Mouse (Mus musculus) hindbrain, postnatal 0 days (tissue): ENCODE results near the gene Usp40. TPM values are rescaled to one million over a fixed set of nuclear protein-coding genes. Genes with fewer than 3 reads are reported as not detected.

Experiments
- ATAC-seq: fragments of 200-750 bp; cut with Nextera tagmentation; 2 replicates; pipeline ENCODE4 v1.8.0; 2017; ENCODE audit warnings: mild to moderate bottlenecking, moderate TSS enrichment, moderate library complexity
- DNase-seq: peaks from one replicate; pipeline ENCODE4 v3.0.0-alpha.2; 2015; ENCODE audit warnings: low spot score
- H3K27ac ChIP-seq: fragments of 300-500 bp; sonication (generic); 2 replicates; pipeline ENCODE4 v1.5.1; 2014; ENCODE audit warnings: mild to moderate bottlenecking
- H3K27me3 ChIP-seq: fragments of 300-500 bp; sonication (generic); 2 replicates; pipeline ENCODE4 v1.6.1; 2014; ENCODE audit warnings: low read length, mixed read lengths; ENCODE audit not compliant: insufficient read depth
- H3K36me3 ChIP-seq: fragments of 300-500 bp; sonication (generic); 2 replicates; pipeline ENCODE4 v1.6.1; 2014; ENCODE audit warnings: low read length, mixed read lengths; ENCODE audit not compliant: insufficient read depth
- H3K4me1 ChIP-seq: fragments of 300-500 bp; sonication (generic); 2 replicates; pipeline ENCODE4 v1.6.1; 2014; ENCODE audit warnings: antibody characterized with exemption, low read length, mixed read lengths; ENCODE audit not compliant: insufficient read depth
- H3K4me2 ChIP-seq: fragments of 300-500 bp; sonication (generic); 2 replicates; pipeline ENCODE4 v1.6.1; 2014; ENCODE audit warnings: low read depth, mild to moderate bottlenecking, low read length, moderate library complexity, mixed read lengths
- H3K4me3 ChIP-seq: fragments of 300-500 bp; sonication (generic); 2 replicates; pipeline ENCODE4 v1.5.1; 2014; ENCODE audit warnings: low read length
- H3K9ac ChIP-seq: fragments of 300-500 bp; sonication (generic); replicated peaks from 2 replicates; pipeline ENCODE4 v1.6.1; 2014; ENCODE audit warnings: mild to moderate bottlenecking, low read length, moderate library complexity, mixed read lengths
- H3K9me3 ChIP-seq: fragments of 300-500 bp; sonication (generic); 2 replicates; pipeline ENCODE4 v1.6.1; 2016; ENCODE audit warnings: low read length, mixed read lengths
- CTCF ChIP-seq: IDR thresholded peaks from 2 replicates; pipeline ENCODE4 v1.5.1; 2016; ENCODE audit warnings: antibody characterized with exemption, control low read depth, low read depth
- WGBS: fragments of 180-500 bp; shearing (Covaris S2); extraction: QIAGEN DNeasy Blood & Tissue Kit; methylation state at CpG from one replicate; pipeline ENCODE4 v1.1.7; 2014; 5-methylcytosine and 5-hydroxymethylcytosine counted together
- polyA plus RNA-seq: library from polyadenylated mRNA; unstranded; fragments of >200 nt; fragmentation: Nextera tagmentation; extraction: Ambion mirVana; gene quantifications from 2 replicates; pipeline ENCODE4 v1.2.1, GENCODE M21; 2015
- total RNA-seq: library from RNA; depleted of rRNA; stranded (reverse); fragments of >200 nt; gene quantifications from 2 replicates; pipeline ENCODE4 v1.2.3, GENCODE M21; 2014

The Usp40 gene
- total and polyA plus RNA-seq, 2 experiments from 2014 or later: 9.2 to 18.2 TPM

- Histone ChIP-seq H3K36me3 (peaks cover 69% of the 10 kb centered on the region), H3K9me3 (no peaks in the 10 kb centered on the region), H3K4me2 (no peak overlapping the region), H3K9ac (no peak overlapping the region), H3K27ac (no peak overlapping the region), H3K27me3 (no peaks in the 10 kb centered on the region), H3K4me1 (no peaks in the 10 kb centered on the region), H3K4me3 (no peak overlapping the region)
- TF ChIP-seq CTCF: no peak
- ATAC-seq: no peak
- DNase-seq: no peak
- 82% methylated on average over 3 of the region's 3 CpGs for WGBS
Observed at GRCm38 (mm10) chr1:87953073-87953472, 55.3 kb downstream of the Usp40 start.

- H3K9me3 ChIP-seq: no peaks in the 10 kb centered on the region
- H3K27ac ChIP-seq: no peak overlapping the region
- DNase-seq (no peak), ATAC-seq (no peak)
- no peak overlapping the region for H3K9ac ChIP-seq
- 91% methylated on average over 3 of the region's 3 CpGs for WGBS
- no peak overlapping the region for H3K4me3 ChIP-seq
- no peak for TF ChIP-seq CTCF
- H3K4me1 ChIP-seq: no peaks in the 10 kb centered on the region
- peaks cover 65% of the 10 kb centered on the region for H3K36me3 ChIP-seq
- H3K27me3 ChIP-seq: no peaks in the 10 kb centered on the region
- H3K4me2 ChIP-seq: no peak overlapping the region
Observed at GRCm38 (mm10) chr1:87951641-87952040, 56.7 kb downstream of the Usp40 start.

GRCm38 (mm10) chr1:87947681-87948091, 60.7 kb downstream of the Usp40 start:
- Histone ChIP-seq H3K27ac (no peak overlapping the region), H3K9ac (no peak overlapping the region), H3K27me3 (no peaks in the 10 kb centered on the region), H3K4me3 (no peak overlapping the region), H3K36me3 (peaks cover 76% of the 10 kb centered on the region), H3K4me1 (no peaks in the 10 kb centered on the region), H3K9me3 (no peaks in the 10 kb centered on the region), H3K4me2 (no peak overlapping the region)
- ATAC-seq (no peak), DNase-seq (no peak)
- no peak for TF ChIP-seq CTCF
- WGBS: 84% methylated on average over 6 of the region's 6 CpGs

- H3K4me2 ChIP-seq: no peak overlapping the region
- no peak for ATAC-seq
Observed at GRCm38 (mm10) chr1:87941765-87942164, 66.6 kb downstream of the Usp40 start.

GRCm38 (mm10) chr1:87936516-87936915, 71.8 kb downstream of the Usp40 start:
- Histone ChIP-seq H3K4me1 (no peaks in the 10 kb centered on the region), H3K4me2 (no peak overlapping the region), H3K36me3 (peaks cover 53% of the 10 kb centered on the region), H3K4me3 (no peak overlapping the region), H3K9me3 (no peaks in the 10 kb centered on the region), H3K27ac (no peak overlapping the region), H3K9ac (no peak overlapping the region), H3K27me3 (no peaks in the 10 kb centered on the region)
- 49% methylated on average over 2 of the region's 2 CpGs for WGBS
- peak; percentile 9 for DNase-seq
- peak; percentile 61 for TF ChIP-seq CTCF
- ATAC-seq: no peak

More at GRCm38 (mm10) chr1:87941765-87942164, 66.6 kb downstream of the Usp40 start:
- no peak for TF ChIP-seq CTCF
- Histone ChIP-seq H3K27me3 (no peaks in the 10 kb centered on the region), H3K27ac (no peak overlapping the region), H3K4me1 (no peaks in the 10 kb centered on the region), H3K9me3 (no peaks in the 10 kb centered on the region), H3K36me3 (peaks cover 90% of the 10 kb centered on the region), H3K4me3 (no peak overlapping the region), H3K9ac (no peak overlapping the region)
- DNase-seq: no peak
- 84% methylated on average over 1 of the region's 1 CpGs for WGBS

GRCm38 (mm10) chr1:87936075-87936474, 72.3 kb downstream of the Usp40 start:
- ATAC-seq (no peak), DNase-seq (no peak)
- no peaks in the 10 kb centered on the region for H3K4me1 ChIP-seq
- H3K9ac ChIP-seq: no peak overlapping the region
- no peak overlapping the region for H3K4me3 ChIP-seq
- H3K4me2 ChIP-seq: no peak overlapping the region
- no peak overlapping the region for H3K27ac ChIP-seq
- WGBS: 88% methylated on average over 7 of the region's 7 CpGs
- H3K9me3 ChIP-seq: no peaks in the 10 kb centered on the region
- TF ChIP-seq CTCF: no peak
- H3K27me3 ChIP-seq: no peaks in the 10 kb centered on the region
- H3K36me3 ChIP-seq: peaks cover 49% of the 10 kb centered on the region

- TF ChIP-seq CTCF: no peak
- no peak for ATAC-seq
- Histone ChIP-seq H3K27me3 (no peaks in the 10 kb centered on the region), H3K27ac (no peak overlapping the region), H3K4me1 (no peaks in the 10 kb centered on the region), H3K36me3 (peaks cover 44% of the 10 kb centered on the region), H3K4me2 (no peak overlapping the region), H3K4me3 (no peak overlapping the region), H3K9ac (no peak overlapping the region), H3K9me3 (no peaks in the 10 kb centered on the region)
- no peak for DNase-seq
- WGBS: 91% methylated on average over 2 of the region's 2 CpGs
Observed at GRCm38 (mm10) chr1:87935546-87935945, 72.8 kb downstream of the Usp40 start.
